Mouse (Mus musculus) granulocyte monocyte progenitor cell, adult 5-6 weeks (primary cell): Measurements from ENCODE around the gene Aqr. TPM values are rescaled to one million over a fixed set of nuclear protein-coding genes. Genes with fewer than 3 reads are reported as not detected.
A peak's percentile ranks its signal among the peaks of the same experiment; 100 is the strongest.
"Not testable (repeated sequence)": the region's sequence is repeated elsewhere in the genome, so short reads cannot be mapped to it uniquely, and the experiment has no call there.

ENCODE experiments used
- ATAC-seq: replicated peaks from 2 replicates; pipeline ENCODE4 v1.8.0; 2016; ENCODE audit warnings: mild to moderate bottlenecking, moderate TSS enrichment, inconsistent platforms; ENCODE audit not compliant: poor library complexity, severe bottlenecking
- total RNA-seq, 2 experiments: library from RNA; stranded (forward) in 1 of 2; stranded (reverse) in 1 of 2; fragments of 200-712, 200-1000 nt in 1 of 2; fragments of >200 nt in 1 of 2; fragmentation: Nextera tagmentation in 1 of 2; gene quantifications; 2 replicates each; pipeline ENCODE4 v1.2.3; 2014 to 2017

Gene Aqr
- total RNA-seq (2014; fragmentation: Nextera tagmentation) (53.7 and 67.1 TPM in 2 replicates), total RNA-seq (2017) (51.3 and 58.7 TPM in 2 replicates)

GRCm38 (mm10) chr2:114186924-114187323, at the start of gene Aqr:
TSS of gene Aqr (minus strand) at chr2:114187024.
- not testable (repeated sequence) for ATAC-seq

- ATAC-seq: no peak
These were observed 49.7 kb upstream of the Aqr start for GRCm38 (mm10) chr2:114236566-114236965.

- no peak for ATAC-seq
These were observed 48.8 kb upstream of the Aqr start for GRCm38 (mm10) chr2:114235584-114235983.

- ATAC-seq: no peak
These were observed 44.4 kb upstream of the Aqr start for GRCm38 (mm10) chr2:114231248-114231647.

GRCm38 (mm10) chr2:114228672-114229071, 41.8 kb upstream of the Aqr start:
- ATAC-seq: no peak

- no peak for ATAC-seq
These were observed 18.2 kb upstream of the Aqr start for GRCm38 (mm10) chr2:114205036-114205435.

GRCm38 (mm10) chr2:114201574-114201973, 14.8 kb upstream of the Aqr start:
- no peak for ATAC-seq

- ATAC-seq: peak; percentile 94
These were observed 14.2 kb upstream of the Aqr start, which contains the start of gene Zfp770 for GRCm38 (mm10) chr2:114200932-114201559. TSS of gene Zfp770 (minus strand) at chr2:114201469.

- no peak for ATAC-seq
These were observed 9.6 kb upstream of the Aqr start for GRCm38 (mm10) chr2:114196421-114196820.

- ATAC-seq: no peak
These were observed 8.8 kb downstream of the Aqr start for GRCm38 (mm10) chr2:114177802-114178733.

- peak; percentile 99 for ATAC-seq
These were observed 12.0 kb downstream of the Aqr start for GRCm38 (mm10) chr2:114174651-114175484.

GRCm38 (mm10) chr2:114173248-114173647, 13.6 kb downstream of the Aqr start:
- ATAC-seq: no peak

GRCm38 (mm10) chr2:114167837-114168236, 19.0 kb downstream of the Aqr start:
- ATAC-seq: no peak

GRCm38 (mm10) chr2:114161978-114162377, 24.8 kb downstream of the Aqr start:
- ATAC-seq: no peak

GRCm38 (mm10) chr2:114157345-114157744, 29.5 kb downstream of the Aqr start:
- no peak for ATAC-seq

GRCm38 (mm10) chr2:114156639-114157038, 30.2 kb downstream of the Aqr start:
- ATAC-seq: no peak

- ATAC-seq: no peak
These were observed 33.6 kb downstream of the Aqr start for GRCm38 (mm10) chr2:114153247-114153646.

GRCm38 (mm10) chr2:114146864-114147458, 39.9 kb downstream of the Aqr start:
- ATAC-seq: no peak

GRCm38 (mm10) chr2:114145315-114145801, 41.5 kb downstream of the Aqr start:
- ATAC-seq: peak; percentile 84

GRCm38 (mm10) chr2:114144915-114145314, 41.9 kb downstream of the Aqr start:
- ATAC-seq: no peak
